35 mouse cellular contexts compared by ENCODE assay signal in genomic region chr1:83117661-83118060, GRCm38 (mm10). TPM values are rescaled to one million over a fixed set of nuclear protein-coding genes. Genes with fewer than 3 reads are reported as not detected.
A peak's percentile ranks its signal among the peaks of the same experiment; 100 is the strongest.
DNase-seq lines count a peak whose midpoint lies in the region; TF ChIP-seq lines count a peak whose summit lies in the region.
"Had no signal": no experiment of that assay in that cellular context is flagged by ENCODE, and none has a peak within 500 bp of the region (broad histone marks: within the 10 kb centered on the region; RNA-seq: fewer than 3 reads in every experiment).

No protein-coding gene starts in this region.

- no peak overlapping the region for H3K4me3 ChIP-seq in small intestine, adult 2 months (ENCODE audit: low read depth, low read length)
- H3K4me3 ChIP-seq in hindbrain, embryonic 10.5 days, result no peak overlapping the region
- H3K4me3 ChIP-seq: embryonic facial prominence, embryonic 12.5 days; heart, embryonic 15.5 days; hindbrain, embryonic 15.5 days; liver, embryonic 13.5 days had no signal

- DNase-seq in layer of hippocampus, adult 18-20 months (ENCODE audit: low spot score in 2 of 2), result peak; percentile 8 to 49
- no peak for DNase-seq in layer of hippocampus, adult 11-12 months (ENCODE audit: low spot score)
- peak; percentile 35 for DNase-seq in right cerebral cortex, adult 18-20 months
- no peak for DNase-seq in right cerebral cortex, postnatal 4 days
- peak; percentile 31 to 55 for DNase-seq in left cerebral cortex, postnatal 14 days (ENCODE audit: low spot score in 2 of 2)
- DNase-seq in ovary, adult 18-20 months (ENCODE audit: low spot score), result no peak
- no peak for DNase-seq in hindbrain, embryonic 10.5 days (ENCODE audit: low spot score)
- DNase-seq: adrenal gland, adult 2 months; B cell, adult 2 months; cerebellum, adult 11-12 months; cerebellum, postnatal 14 days; heart, postnatal 4 days; kidney, postnatal 25 days; liver, embryonic 13.5 days; lung, adult 2 months; lung, postnatal 14 days; thymus, adult 2 months had no signal

- TF ChIP-seq CTCF in small intestine, adult 2 months (IDR thresholded peaks at IDR 0.05; ENCODE audit: extremely low read depth, insufficient read length, insufficient replicate concordance, low read depth, low read length), result no peak

- peaks cover 7% of the 10 kb centered on the region for H3K4me1 ChIP-seq in small intestine, adult 2 months (ENCODE audit: control insufficient read depth, insufficient read depth, insufficient read length, low read length)
- no peaks in the 10 kb centered on the region for H3K4me1 ChIP-seq in hindbrain, embryonic 10.5 days (replicated peaks)
- H3K4me1 ChIP-seq: embryonic facial prominence, embryonic 12.5 days; hindbrain, embryonic 15.5 days; liver, embryonic 13.5 days had no signal

- WGBS in small intestine, adult 2 months, result 54% methylated on average over 7 of the region's 7 CpGs
- 92% methylated on average over 7 of the region's 7 CpGs for WGBS in hindbrain, embryonic 10.5 days

- no peaks in the 10 kb centered on the region for H3K36me3 ChIP-seq in small intestine, adult 2 months (ENCODE audit: control insufficient read depth, insufficient read depth, low read length)
- no peaks in the 10 kb centered on the region for H3K36me3 ChIP-seq in hindbrain, embryonic 10.5 days
- H3K36me3 ChIP-seq: embryonic facial prominence, embryonic 12.5 days; G1E; heart, embryonic 15.5 days; hindbrain, embryonic 15.5 days; liver, embryonic 13.5 days had no signal

- intact Hi-C loops in left cerebral cortex, postnatal 14 days (cut with DNase I), result no loop called here

- no peak for TF ChIP-seq POLR2A in small intestine, adult 2 months (IDR thresholded peaks at IDR 0.05; ENCODE audit: low read depth, low read length)

- no peaks in the 10 kb centered on the region for H3K9me3 ChIP-seq in hindbrain, embryonic 10.5 days
- H3K9me3 ChIP-seq: embryonic facial prominence, embryonic 12.5 days; G1E; heart, embryonic 15.5 days; hindbrain, embryonic 15.5 days; liver, embryonic 13.5 days had no signal

- H3K27ac ChIP-seq in small intestine, adult 2 months (ENCODE audit: insufficient read depth, low read depth, low read length), result peak overlapping the region; percentile 33; the same call in 1 of the 2 replicates
- H3K27ac ChIP-seq in hindbrain, embryonic 10.5 days, result no peak overlapping the region
- H3K27ac ChIP-seq: embryonic facial prominence, embryonic 12.5 days; heart, embryonic 15.5 days; hindbrain, embryonic 15.5 days; liver, embryonic 13.5 days had no signal

- H3K27me3 ChIP-seq in small intestine, adult 2 months (ENCODE audit: control insufficient read depth, insufficient read depth, low read length), result no peaks in the 10 kb centered on the region
- H3K27me3 ChIP-seq in hindbrain, embryonic 10.5 days (ENCODE audit: insufficient read depth, poor library complexity, severe bottlenecking), result no peaks in the 10 kb centered on the region
- H3K27me3 ChIP-seq: CH12.LX; embryonic facial prominence, embryonic 12.5 days; heart, embryonic 15.5 days; hindbrain, embryonic 15.5 days; liver, embryonic 13.5 days had no signal

RNA-seq across cellular contexts. Expression of gene Ccl20, which starts 1.1 kb away (rescaled TPM):
- total RNA-seq in layer of hippocampus, adult 18-20 months (2021), result not detected
- not detected for total RNA-seq in left cerebral cortex, postnatal 14 days (2021)
- polyA plus RNA-seq in small intestine, adult 2 months (2012; rRNA removed), result 4.1 and 15.3 TPM in 2 replicates
- 0.26 TPM in 1 of 2 replicates, not detected in the other for polyA plus RNA-seq in hindbrain, embryonic 10.5 days (2016; fragmentation: Nextera tagmentation; extraction: Ambion mirVana)
- total RNA-seq: adrenal gland, adult 2 months; adrenal gland, postnatal 4 days; gastrocnemius, postnatal 4 days; heart, postnatal 4 days; left cerebral cortex, adult 8-10 months; megakaryocyte progenitor cell, adult 5-6 weeks; midbrain, postnatal 0 days had no signal
- polyA plus RNA-seq: adrenal gland, adult 2 months; forebrain, embryonic 11.5 days; G1E; heart, embryonic 15.5 days; hindbrain, embryonic 15.5 days; midbrain, embryonic 11.5 days; midbrain, postnatal 0 days; neural tube, embryonic 14.5 days had no signal

RNA-seq across cellular contexts. Expression of gene Daw1, which starts 41.9 kb away (rescaled TPM):
- total RNA-seq in layer of hippocampus, adult 18-20 months (2021), result under 1 TPM; 0.45 to 0.56 TPM
- under 1 TPM; 0.46 to 0.53 TPM for total RNA-seq in left cerebral cortex, postnatal 14 days (2021)
- not detected in 2 replicates for polyA plus RNA-seq in small intestine, adult 2 months (2012; rRNA removed)
- 0.67 and 0.85 TPM in 2 replicates for polyA plus RNA-seq in hindbrain, embryonic 10.5 days (2016; fragmentation: Nextera tagmentation; extraction: Ambion mirVana)
- total RNA-seq: adrenal gland, adult 2 months; CH12.LX; G1E; gastrocnemius, postnatal 4 days; heart, postnatal 4 days; megakaryocyte progenitor cell, adult 5-6 weeks had no signal
- polyA plus RNA-seq: adrenal gland, adult 2 months; G1E; kidney, embryonic 14.5 days; liver, embryonic 13.5 days; stomach, embryonic 16.5 days; thymus, adult 2 months had no signal

RNA-seq across cellular contexts. Expression of gene Krtap28-13, which starts 56.9 kb away (rescaled TPM):
- total RNA-seq in layer of hippocampus, adult 18-20 months (2021), result not detected
- total RNA-seq in left cerebral cortex, postnatal 14 days (2021), result not detected
- 1.3 TPM in 1 of 2 replicates, not detected in the other for polyA plus RNA-seq in small intestine, adult 2 months (2012; rRNA removed)
- polyA plus RNA-seq in hindbrain, embryonic 10.5 days (2016; fragmentation: Nextera tagmentation; extraction: Ambion mirVana), result not detected in 2 replicates
- total RNA-seq: adrenal gland, adult 2 months; adrenal gland, postnatal 4 days; CH12.LX; gastrocnemius, postnatal 4 days; heart, postnatal 4 days; left cerebral cortex, adult 8-10 months; megakaryocyte progenitor cell, adult 5-6 weeks; midbrain, postnatal 0 days had no signal
- polyA plus RNA-seq: adrenal gland, adult 2 months; embryonic facial prominence, embryonic 12.5 days; forebrain, embryonic 11.5 days; G1E; heart, embryonic 15.5 days; hindbrain, embryonic 15.5 days; intestine, embryonic 14.5 days; kidney, embryonic 14.5 days; liver, embryonic 13.5 days; midbrain, embryonic 11.5 days; midbrain, postnatal 0 days; neural tube, embryonic 14.5 days; stomach, embryonic 16.5 days; thymus, adult 2 months had no signal

RNA-seq across cellular contexts. Expression of gene A030005K14Rik, which starts 58.5 kb away (rescaled TPM):
- total RNA-seq in layer of hippocampus, adult 18-20 months (2021), result not detected
- total RNA-seq in left cerebral cortex, postnatal 14 days (2021), result not detected
- 0.18 TPM in 1 of 2 replicates, not detected in the other for polyA plus RNA-seq in small intestine, adult 2 months (2012; rRNA removed)
- polyA plus RNA-seq in hindbrain, embryonic 10.5 days (2016; fragmentation: Nextera tagmentation; extraction: Ambion mirVana), result not detected in 2 replicates
- total RNA-seq: adrenal gland, adult 2 months; adrenal gland, postnatal 4 days; CH12.LX; G1E; gastrocnemius, postnatal 4 days; heart, postnatal 4 days; left cerebral cortex, adult 8-10 months; megakaryocyte progenitor cell, adult 5-6 weeks; midbrain, postnatal 0 days had no signal
- polyA plus RNA-seq: adrenal gland, adult 2 months; embryonic facial prominence, embryonic 12.5 days; forebrain, embryonic 11.5 days; G1E; heart, embryonic 15.5 days; hindbrain, embryonic 15.5 days; intestine, embryonic 14.5 days; kidney, embryonic 14.5 days; limb, embryonic 14.5 days; liver, embryonic 13.5 days; lung, adult 2 months; midbrain, embryonic 11.5 days; midbrain, postnatal 0 days; neural tube, embryonic 14.5 days; stomach, embryonic 16.5 days; thymus, adult 2 months had no signal

Comparison
In these comparisons a context has a peak if more than half of its experiments do, and no peak if none do; other contexts are left out.
1. DNase-seq: peak in layer of hippocampus, adult 18-20 months (2 of 2), right cerebral cortex, adult 18-20 months (single experiment) and left cerebral cortex, postnatal 14 days (2 of 2); none in layer of hippocampus, adult 11-12 months (single experiment), right cerebral cortex, postnatal 4 days (single experiment), ovary, adult 18-20 months (single experiment) and hindbrain, embryonic 10.5 days (single experiment).